Mouse (Mus musculus): Measurements from ENCODE around the gene Cct5.

DNA sequence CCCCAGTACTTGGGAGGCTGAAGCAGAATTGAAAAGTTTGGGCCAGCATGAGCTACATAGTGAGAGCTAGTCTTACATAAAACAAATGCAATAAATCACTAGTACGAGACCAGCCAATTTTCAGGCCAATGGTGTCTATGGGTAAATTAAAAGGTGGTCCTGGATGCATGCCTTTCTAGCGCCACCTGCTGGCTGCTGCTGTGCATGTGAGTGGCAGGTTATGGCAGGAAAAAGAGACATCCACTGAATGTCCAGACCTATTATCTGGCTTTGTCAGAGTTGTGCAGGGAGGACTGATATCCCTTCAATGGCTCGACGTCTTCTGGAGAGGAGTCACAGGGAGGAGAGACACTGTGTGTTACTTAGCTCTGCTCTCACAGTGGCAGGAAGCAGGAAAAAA lies 15.1 kb downstream of the Cct5 start:
- TF ChIP-seq CTCF (IDR thresholded peaks at IDR 0.05) (no peak; the same call in 1 of the 2 replicates), EP300 (IDR thresholded peaks at IDR 0.05; ENCODE audit: insufficient read depth, low read depth, low read length) (peak; percentile 92), POLR2A (IDR thresholded peaks at IDR 0.05; ENCODE audit: insufficient read depth, low read depth, low read length) (no peak)

Data from heart, adult 2 months (tissue).